Comparison of ENCODE assay signal across 8 mouse cellular contexts in the genomic region with DNA sequence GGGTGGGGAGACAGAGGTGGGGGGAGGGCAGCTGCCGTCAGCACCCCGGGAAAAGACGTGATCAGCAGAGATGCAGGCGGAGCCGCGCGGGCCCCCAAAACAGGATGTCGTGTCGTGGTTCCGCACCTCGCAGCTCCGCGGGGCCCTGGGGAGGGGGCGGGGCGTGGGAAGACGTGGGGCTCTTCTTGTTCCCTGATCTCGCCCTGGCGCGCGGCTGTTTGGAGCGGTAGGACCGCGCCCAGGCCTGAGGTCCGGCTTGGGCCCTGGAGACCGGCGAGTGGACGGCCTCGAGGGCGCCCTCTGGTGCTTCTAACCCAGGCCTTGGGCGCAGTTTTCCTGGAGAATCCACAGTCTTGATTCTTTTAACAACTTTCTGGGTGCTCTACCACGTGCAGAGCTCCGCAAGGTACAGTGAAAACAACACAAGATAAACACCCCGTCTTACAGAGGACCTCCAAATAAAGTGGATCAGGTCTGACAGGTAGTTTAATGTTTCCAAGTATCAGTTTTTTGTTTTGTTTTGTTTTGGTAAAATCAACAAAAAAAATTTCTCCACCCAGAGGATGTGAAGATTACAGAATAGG. TPM values are rescaled to one million over a fixed set of nuclear protein-coding genes. Genes with fewer than 3 reads are reported as not detected.
DNase-seq lines count a peak whose midpoint lies in the region; ATAC-seq and TF ChIP-seq lines count a peak whose summit lies in the region.

No protein-coding gene starts in this region.

- WGBS in limb, embryonic 12.5 days, result 1% methylated on average over 33 of the region's 33 CpGs
- WGBS in midbrain, embryonic 13.5 days, result under 1% methylated on average over 25 of the region's 33 CpGs

- H3K36me3 ChIP-seq in limb, embryonic 12.5 days, result no peaks in the 10 kb centered on the region
- H3K36me3 ChIP-seq in midbrain, embryonic 13.5 days, result no peaks in the 10 kb centered on the region

- ATAC-seq in limb, embryonic 12.5 days (ENCODE audit: insufficient number of reproducible peaks, insufficient read depth, low FRiP score, low TSS enrichment, low read depth), result peak; percentile 39; the same call in 1 of the 2 replicates
- ATAC-seq in midbrain, embryonic 13.5 days, result peak; percentile 80

- peak overlapping the region; percentile 81 for H3K4me3 ChIP-seq in embryonic fibroblast, embryonic 13.5 days (ENCODE audit: insufficient read depth, low read length)
- H3K4me3 ChIP-seq in limb, embryonic 12.5 days (replicated peaks), result peak overlapping the region; percentile 82
- peak overlapping the region; percentile 72 for H3K4me3 ChIP-seq in midbrain, embryonic 13.5 days (replicated peaks)

- no peaks in the 10 kb centered on the region for H3K9me3 ChIP-seq in limb, embryonic 12.5 days
- H3K9me3 ChIP-seq in midbrain, embryonic 13.5 days, result no peaks in the 10 kb centered on the region

- H3K4me2 ChIP-seq in limb, embryonic 12.5 days, result peak overlapping the region; percentile 86
- H3K4me2 ChIP-seq in midbrain, embryonic 13.5 days (replicated peaks), result peak overlapping the region; percentile 93

- peak overlapping the region; percentile 89 for H3K9ac ChIP-seq in limb, embryonic 12.5 days (replicated peaks)
- H3K9ac ChIP-seq in midbrain, embryonic 13.5 days (replicated peaks), result peak overlapping the region; percentile 85

- no peak for TF ChIP-seq POLR2A in embryonic fibroblast, embryonic 13.5 days (IDR thresholded peaks at IDR 0.05; ENCODE audit: low read depth, low read length)

- peak overlapping the region; percentile 91 for H3K27ac ChIP-seq in embryonic fibroblast, embryonic 13.5 days (ENCODE audit: insufficient read depth, low read length)
- peak overlapping the region; percentile 98 for H3K27ac ChIP-seq in limb, embryonic 12.5 days
- H3K27ac ChIP-seq in midbrain, embryonic 13.5 days, result peak overlapping the region; percentile 67

- peaks cover 21% of the 10 kb centered on the region for H3K4me1 ChIP-seq in embryonic fibroblast, embryonic 13.5 days (ENCODE audit: control insufficient read depth, insufficient read depth, low read length)
- H3K4me1 ChIP-seq in limb, embryonic 12.5 days (replicated peaks), result peaks cover 37% of the 10 kb centered on the region
- H3K4me1 ChIP-seq in midbrain, embryonic 13.5 days (replicated peaks), result peaks cover 44% of the 10 kb centered on the region

- DNase-seq in CD4-positive, CD25-positive, alpha-beta regulatory T cell, adult 2 months (ENCODE audit: low read depth, low spot score), result peak; percentile 96
- peak; percentile 93 for DNase-seq in brain, adult 2 months (ENCODE audit: low read depth, low spot score)
- peak; percentile 95 to 97 for DNase-seq in heart, adult 9 months (ENCODE audit: low spot score in 2 of 2)
- peak; percentile 94 for DNase-seq in kidney, adult 9 months
- peak; percentile 81 to 83 for DNase-seq in spleen, postnatal 14 days (ENCODE audit: low spot score in 2 of 2)

- no peaks in the 10 kb centered on the region for H3K27me3 ChIP-seq in limb, embryonic 12.5 days
- H3K27me3 ChIP-seq in midbrain, embryonic 13.5 days, result no peaks in the 10 kb centered on the region

- peak; percentile 52; the same call in 1 of the 2 replicates for TF ChIP-seq CTCF in embryonic fibroblast, embryonic 13.5 days (IDR thresholded peaks at IDR 0.05; ENCODE audit: borderline replicate concordance, insufficient read depth, low read length)

RNA-seq across cellular contexts. Expression of gene Rhog, which starts 5.1 kb away (rescaled TPM):
- 63.8 and 66.2 TPM in 2 replicates for polyA plus RNA-seq in embryonic fibroblast, embryonic 13.5 days (2011; ENCODE audit: insufficient read length, low read depth, missing spikeins)
- polyA plus RNA-seq in limb, embryonic 12.5 days (2016; fragmentation: Nextera tagmentation; extraction: Ambion mirVana), result 47.8 and 50.4 TPM in 2 replicates
- polyA plus RNA-seq in midbrain, embryonic 13.5 days (2015; fragmentation: Nextera tagmentation; extraction: Ambion mirVana), result 14.4 and 17.6 TPM in 2 replicates

RNA-seq across cellular contexts. Expression of gene Stim1, which starts 16.9 kb away (rescaled TPM):
- polyA plus RNA-seq in embryonic fibroblast, embryonic 13.5 days (2011; ENCODE audit: insufficient read length, low read depth, missing spikeins), result 20.5 and 27.6 TPM in 2 replicates
- polyA plus RNA-seq in limb, embryonic 12.5 days (2016; fragmentation: Nextera tagmentation; extraction: Ambion mirVana), result 17.7 and 25.3 TPM in 2 replicates
- polyA plus RNA-seq in midbrain, embryonic 13.5 days (2015; fragmentation: Nextera tagmentation; extraction: Ambion mirVana), result 8.1 and 8.5 TPM in 2 replicates

RNA-seq across cellular contexts. Expression of gene Pgap2, which starts 40.7 kb away (rescaled TPM):
- 50.4 and 70.0 TPM in 2 replicates for polyA plus RNA-seq in embryonic fibroblast, embryonic 13.5 days (2011; ENCODE audit: insufficient read length, low read depth, missing spikeins)
- polyA plus RNA-seq in limb, embryonic 12.5 days (2016; fragmentation: Nextera tagmentation; extraction: Ambion mirVana), result 82.0 and 84.9 TPM in 2 replicates
- polyA plus RNA-seq in midbrain, embryonic 13.5 days (2015; fragmentation: Nextera tagmentation; extraction: Ambion mirVana), result 50.1 and 51.6 TPM in 2 replicates

RNA-seq across cellular contexts. Expression of gene Nup98, which starts 40.7 kb away (rescaled TPM):
- polyA plus RNA-seq in embryonic fibroblast, embryonic 13.5 days (2011; ENCODE audit: insufficient read length, low read depth, missing spikeins), result 79.6 and 80.3 TPM in 2 replicates
- 50.5 and 51.8 TPM in 2 replicates for polyA plus RNA-seq in limb, embryonic 12.5 days (2016; fragmentation: Nextera tagmentation; extraction: Ambion mirVana)
- polyA plus RNA-seq in midbrain, embryonic 13.5 days (2015; fragmentation: Nextera tagmentation; extraction: Ambion mirVana), result 27.2 and 27.4 TPM in 2 replicates

Comparison
In these comparisons a context has a peak if more than half of its experiments do, and no peak if none do; other contexts are left out.
1. Peak in every context shown above with its lines: DNase-seq, ATAC-seq, H3K4me3 ChIP-seq and H3K27ac ChIP-seq.